In genomic region chr6:54867411-54867745, GRCm38 (mm10) we compare ENCODE assay signal across 16 mouse cellular contexts. TPM values are rescaled to one million over a fixed set of nuclear protein-coding genes. Genes with fewer than 3 reads are reported as not detected.
A peak's percentile ranks its signal among the peaks of the same experiment; 100 is the strongest.
DNase-seq lines count a peak whose midpoint lies in the region; ATAC-seq and TF ChIP-seq lines count a peak whose summit lies in the region.
"Had no signal": no experiment of that assay in that cellular context is flagged by ENCODE, and none has a peak within 500 bp of the region (broad histone marks: within the 10 kb centered on the region; RNA-seq: fewer than 3 reads in every experiment).

No protein-coding gene starts in this region.

- H3K79me2 ChIP-seq in myocyte (ENCODE audit: control insufficient read depth, insufficient read depth): peaks cover 3% of the 10 kb centered on the region

- H3K4me1 ChIP-seq in heart, postnatal 0 days (ENCODE audit: control insufficient read depth, insufficient read depth): peaks cover 9% of the 10 kb centered on the region
- H3K4me1 ChIP-seq: kidney, embryonic 15.5 days had no signal

- intact Hi-C loops in heart, postnatal 25 days (cut with DNase I): no loop called here

- peak overlapping the region; percentile 16 for H3K27ac ChIP-seq in heart, postnatal 0 days (ENCODE audit: low read depth)
- H3K27ac ChIP-seq: hindbrain, embryonic 10.5 days; kidney, embryonic 15.5 days; left cerebral cortex, adult 2 months; liver, embryonic 13.5 days had no signal

- no peak for TF ChIP-seq CTCF in heart, postnatal 0 days (IDR thresholded peaks at IDR 0.05; ENCODE audit: low read depth)

- ATAC-seq in heart, postnatal 0 days (ENCODE audit: insufficient read depth, low read depth): no peak
- peak; percentile 100 for ATAC-seq in common myeloid progenitor, adult 5-6 weeks (replicated peaks; ENCODE audit: low read depth, poor library complexity, severe bottlenecking)

- no peak for TF ChIP-seq EP300 in heart, postnatal 0 days (IDR thresholded peaks at IDR 0.05; ENCODE audit: low read depth)

- no peaks in the 10 kb centered on the region for H3K36me3 ChIP-seq in heart, postnatal 0 days (replicated peaks; ENCODE audit: control insufficient read depth, insufficient read depth, low read length)
- H3K36me3 ChIP-seq in myocyte (ENCODE audit: control insufficient read depth, insufficient read depth): no peaks in the 10 kb centered on the region
- H3K36me3 ChIP-seq: liver, embryonic 13.5 days had no signal

- H3ac ChIP-seq in myocyte (ENCODE audit: control insufficient read depth, insufficient read length): no peak overlapping the region

- WGBS in heart, postnatal 0 days: 61% methylated on average over 4 of the region's 4 CpGs

- H3K9me3 ChIP-seq in heart, postnatal 0 days (replicated peaks; ENCODE audit: control insufficient read depth, low read length): no peaks in the 10 kb centered on the region
- H3K9me3 ChIP-seq: G1E; hindbrain, embryonic 10.5 days; kidney, embryonic 15.5 days; liver, embryonic 13.5 days had no signal

- DNase-seq in heart, postnatal 0 days (ENCODE audit: low spot score): no peak
- DNase-seq in heart, postnatal 25 days (ENCODE audit: low spot score): no peak
- peak; percentile 54 for DNase-seq in CD4-positive helper T cell, adult 2 months (ENCODE audit: low read depth, low spot score)
- DNase-seq in testis, postnatal 10 days (ENCODE audit: low spot score): no peak
- no peak for DNase-seq in layer of hippocampus, postnatal 14 days (ENCODE audit: low spot score in 2 of 2)
- DNase-seq in urinary bladder, postnatal 36 days (ENCODE audit: low spot score in 2 of 2): no peak
- DNase-seq: adrenal gland, postnatal 10 days; cerebellum, adult 18-20 months; liver, embryonic 13.5 days had no signal

- H3K9ac ChIP-seq in heart, postnatal 0 days (replicated peaks; ENCODE audit: low read depth, low read length): no peak overlapping the region
- H3K9ac ChIP-seq: kidney, embryonic 15.5 days; liver, embryonic 13.5 days had no signal

- H3K4me3 ChIP-seq in heart, postnatal 0 days (ENCODE audit: low read depth, low read length): no peak overlapping the region
- no peak overlapping the region for H3K4me3 ChIP-seq in myocyte
- H3K4me3 ChIP-seq: hindbrain, embryonic 10.5 days; kidney, embryonic 15.5 days; left cerebral cortex, adult 2 months; liver, embryonic 13.5 days had no signal

- TF ChIP-seq POLR2A in myocyte (IDR thresholded peaks at IDR 0.05; ENCODE audit: insufficient read length, low read depth): no peak

- H3K27me3 ChIP-seq in heart, postnatal 0 days (ENCODE audit: control insufficient read depth, insufficient read depth, low read length): no peaks in the 10 kb centered on the region
- H3K27me3 ChIP-seq in myocyte (ENCODE audit: control insufficient read depth, insufficient read depth, insufficient read length): no peaks in the 10 kb centered on the region
- H3K27me3 ChIP-seq: kidney, embryonic 15.5 days; liver, embryonic 13.5 days had no signal

- no peak overlapping the region for H3K4me2 ChIP-seq in heart, postnatal 0 days (ENCODE audit: low read depth, low read length)
- H3K4me2 ChIP-seq in myocyte (ENCODE audit: low read depth): peak overlapping the region; percentile 57
- H3K4me2 ChIP-seq: kidney, embryonic 15.5 days; liver, embryonic 13.5 days; midbrain, embryonic 11.5 days had no signal

TF ChIP-seq in myocyte, 11 proteins besides CTCF, POLR2A, EP300 and RAD21:
- TF ChIP-seq TCF3 (IDR thresholded peaks at IDR 0.05; ENCODE audit: insufficient read length, low read depth) (no peak), E2F4 (IDR thresholded peaks at IDR 0.05; ENCODE audit: insufficient read depth) (no peak), MYOD1 (IDR thresholded peaks at IDR 0.05; ENCODE audit: control insufficient read depth in 1 of 3, insufficient read length in 2 of 3, low read depth in 2 of 3) (no peak), POLR2AphosphoS2 (IDR thresholded peaks at IDR 0.05; ENCODE audit: insufficient read length, low read depth) (no peak), CEBPB (IDR thresholded peaks at IDR 0.05; ENCODE audit: insufficient read depth, poor library complexity, severe bottlenecking) (no peak), SRF (IDR thresholded peaks at IDR 0.05; ENCODE audit: control insufficient read depth, insufficient read length, low read depth) (no peak)

RNA-seq across cellular contexts. Expression of gene Znrf2, which starts 50.7 kb away (rescaled TPM):
- total RNA-seq in heart, postnatal 0 days (2014; rRNA removed; ENCODE audit: low replicate concordance): 7.1 and 31.3 TPM in 2 replicates
- 3.7 and 4.3 TPM in 2 replicates for polyA plus RNA-seq in heart, postnatal 0 days (2015; fragmentation: Nextera tagmentation; extraction: Ambion mirVana)
- 10 to 100 TPM; 17.2 to 17.6 TPM for total RNA-seq in heart, postnatal 25 days (2021)
- total RNA-seq in common myeloid progenitor, adult 5-6 weeks (2017): 51.6 and 62.5 TPM in 2 replicates
- polyA plus RNA-seq in myocyte (2012; fragmentation: generic; extraction: Trizol): 5.7 TPM
- 10 to 100 TPM; 30.7 to 31.5 TPM for total RNA-seq in layer of hippocampus, postnatal 14 days (2021)
